Mouse (Mus musculus): ENCODE results near the gene Mrpl37.

DNA sequence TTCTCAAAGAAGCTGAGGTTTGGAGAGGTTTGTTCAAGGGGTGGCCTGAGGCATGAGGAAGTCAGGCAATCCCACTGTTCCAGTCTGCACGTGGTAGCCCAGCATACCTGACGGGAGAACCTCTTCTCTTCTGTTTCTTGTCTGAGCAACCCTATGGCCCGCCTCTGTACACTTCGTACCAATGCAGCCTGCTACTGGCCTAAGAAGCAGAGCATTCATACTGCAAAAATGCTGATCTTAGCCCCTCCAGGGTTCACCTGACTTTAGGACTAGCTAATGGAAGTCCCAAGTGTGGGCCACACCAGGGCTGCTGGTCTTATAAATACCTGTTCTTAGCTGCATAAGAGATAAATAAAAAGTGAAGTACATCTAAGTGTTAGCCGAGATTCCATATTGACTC is 8.3 kb downstream of the Mrpl37 start:
- TF ChIP-seq CTCF (IDR thresholded peaks at IDR 0.05) (no peak), EP300 (IDR thresholded peaks at IDR 0.05) (no peak)
